Mouse (Mus musculus): Measurements from ENCODE around the gene Plekha3.

Plekha3 gene

GRCm38 (mm10) chr2:76674725-76675427 lies at the start of gene Plekha3:
Gene Plekha3 (plus strand): TSS chr2:76675281.
- peak; percentile 34 for DNase-seq (ENCODE audit: extremely low read depth, low read depth)

DNA sequence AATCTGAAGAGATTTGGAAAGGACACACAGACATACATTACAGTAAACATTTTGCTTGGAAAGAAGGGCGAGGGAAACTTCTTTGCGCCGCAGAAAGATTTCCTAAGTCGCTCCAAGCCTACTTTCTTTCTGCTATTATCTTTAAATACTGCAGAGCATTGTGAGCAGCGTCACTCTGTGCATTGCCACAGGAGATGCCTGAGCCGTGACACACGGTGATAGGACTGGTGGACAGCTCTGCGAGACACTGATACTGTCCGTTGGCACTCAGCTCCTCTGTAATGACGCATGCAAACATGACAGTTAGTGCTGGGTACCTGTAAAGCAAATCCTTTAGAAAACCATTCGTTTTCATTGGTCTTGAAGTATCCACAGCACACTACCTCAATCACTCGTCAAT lies 44.8 kb upstream of the Plekha3 start:
- no peak for DNase-seq (ENCODE audit: extremely low read depth, low read depth)

DNA sequence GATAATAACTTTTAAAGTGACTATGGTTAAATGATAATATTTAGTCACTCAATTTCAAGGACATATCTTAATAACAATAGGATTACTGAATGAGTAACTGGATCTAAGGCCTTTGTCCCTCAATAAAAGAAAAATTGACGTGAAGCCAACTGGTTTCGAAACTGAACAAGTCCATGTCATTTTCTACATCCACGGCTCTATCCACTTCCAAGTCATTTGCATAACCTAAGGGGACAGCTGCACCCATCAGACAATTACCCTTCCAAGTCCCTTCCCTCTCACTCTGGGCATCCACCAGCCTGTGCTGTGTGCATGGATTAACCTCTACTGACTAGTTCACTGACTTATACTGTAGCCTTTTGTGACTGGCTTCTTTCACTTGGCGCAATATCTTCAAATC lies 43.5 kb upstream of the Plekha3 start:
- DNase-seq (ENCODE audit: extremely low read depth, low read depth): no peak

DNA sequence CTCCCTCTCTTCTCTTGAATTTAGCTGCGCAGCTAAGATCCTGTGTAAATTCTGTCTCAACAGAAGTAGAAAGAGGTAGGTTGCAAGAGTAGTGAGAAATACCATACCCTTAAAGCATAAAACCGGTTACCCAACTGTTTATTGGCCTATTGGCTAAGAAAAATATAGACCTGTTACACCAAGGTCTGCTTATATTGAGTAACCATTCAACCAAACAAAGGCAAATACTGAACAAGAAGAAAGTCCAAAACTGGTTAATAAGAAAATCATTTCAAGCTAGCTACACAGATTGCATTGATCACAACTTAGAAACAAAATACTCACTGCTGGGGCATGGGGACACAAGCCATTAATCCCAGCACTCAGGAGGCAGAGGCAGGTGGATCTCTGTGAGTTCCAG lies 35.4 kb upstream of the Plekha3 start:
- no peak for DNase-seq (ENCODE audit: extremely low read depth, low read depth)

DNA sequence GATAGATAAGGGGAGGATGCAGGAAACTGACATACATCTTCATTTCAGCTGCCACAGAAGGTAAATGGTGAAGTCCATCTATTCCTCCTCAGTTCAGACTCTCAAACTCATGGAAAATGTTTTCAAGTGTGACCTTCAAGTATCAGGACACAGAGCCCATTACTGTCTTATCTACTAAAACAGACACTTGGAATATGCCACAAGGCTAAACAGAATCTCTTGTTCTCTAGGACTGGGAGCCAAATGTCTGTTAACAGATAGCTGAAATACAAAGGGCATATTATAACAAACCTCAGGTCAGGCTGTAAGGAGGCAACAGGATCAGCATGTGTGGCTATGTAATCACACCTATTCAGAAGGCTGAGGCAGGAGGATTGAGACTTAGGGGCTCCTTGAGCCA lies 31.3 kb upstream of the Plekha3 start:
- DNase-seq (ENCODE audit: extremely low read depth, low read depth): peak; percentile 53

DNA sequence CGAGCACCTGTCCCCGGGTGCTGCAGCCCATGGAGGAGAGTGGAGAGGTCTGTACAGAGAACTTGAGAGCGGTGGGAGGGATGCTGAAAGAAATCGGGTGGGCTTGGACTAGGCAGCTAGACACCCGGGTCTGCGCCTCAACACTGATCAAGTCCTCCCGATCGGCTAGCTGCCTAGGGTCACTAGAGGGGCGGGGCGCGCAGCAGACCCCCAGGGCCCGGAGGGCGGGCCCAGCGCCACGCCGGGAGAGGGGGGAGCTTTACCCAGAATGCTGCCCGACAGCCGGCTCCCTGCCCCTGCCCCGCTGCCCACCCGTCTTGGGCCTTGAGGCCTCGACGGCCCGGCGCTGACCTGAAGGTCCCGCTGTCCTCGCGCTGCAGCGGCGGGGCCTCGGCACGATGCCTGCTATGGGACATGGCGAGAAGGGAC lies 27.6 kb upstream of the Plekha3 start:
- DNase-seq (ENCODE audit: extremely low read depth, low read depth): no peak

DNA sequence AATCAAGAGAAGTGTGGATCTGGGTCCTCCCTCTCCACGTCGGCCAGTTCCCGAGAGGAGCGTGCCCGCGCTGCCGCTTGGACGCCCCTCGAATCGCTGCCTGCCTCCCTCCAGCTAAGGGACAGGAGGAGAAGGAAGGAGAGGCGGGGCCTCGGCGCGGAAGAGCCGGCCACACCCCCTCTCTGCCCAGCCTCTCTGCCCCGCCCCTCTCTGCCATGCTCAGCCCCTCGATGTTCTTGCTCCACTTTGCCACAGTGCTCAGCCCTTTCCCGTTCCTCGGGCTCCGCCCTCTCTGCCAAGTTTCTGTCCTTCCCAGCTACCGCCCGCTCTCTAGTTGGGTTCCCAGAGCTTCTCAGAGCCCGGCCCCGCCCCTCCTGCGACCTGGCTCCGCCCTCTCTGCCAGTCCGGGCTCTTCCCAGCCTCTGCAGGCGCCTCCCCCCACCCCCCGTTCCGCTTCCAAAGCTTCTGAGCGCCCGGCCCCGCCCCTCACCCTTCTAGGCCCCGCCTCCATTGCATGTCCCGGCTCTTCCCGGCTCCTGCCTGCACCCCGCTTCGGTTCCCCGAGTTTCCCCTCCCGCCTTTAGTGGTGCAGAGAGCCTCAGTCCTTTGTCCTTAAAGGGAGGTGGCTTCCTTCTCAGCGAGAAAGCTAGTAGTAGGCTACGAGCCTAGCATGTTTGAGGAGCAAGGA lies 27.1 kb upstream of the Plekha3 start, which contains the start of the genes Prkra and Pjvk:
TSS of gene Prkra (minus strand) at position 133 of the 688 bp plus-strand sequence.
TSS of gene Pjvk (plus strand) at position 594 of the 688 bp plus-strand sequence.
- DNase-seq (ENCODE audit: extremely low read depth, low read depth): peak; percentile 91

- no peak for DNase-seq (ENCODE audit: extremely low read depth, low read depth)
These were observed 26.4 kb upstream of the Plekha3 start for GRCm38 (mm10) chr2:76648666-76649141.

DNA sequence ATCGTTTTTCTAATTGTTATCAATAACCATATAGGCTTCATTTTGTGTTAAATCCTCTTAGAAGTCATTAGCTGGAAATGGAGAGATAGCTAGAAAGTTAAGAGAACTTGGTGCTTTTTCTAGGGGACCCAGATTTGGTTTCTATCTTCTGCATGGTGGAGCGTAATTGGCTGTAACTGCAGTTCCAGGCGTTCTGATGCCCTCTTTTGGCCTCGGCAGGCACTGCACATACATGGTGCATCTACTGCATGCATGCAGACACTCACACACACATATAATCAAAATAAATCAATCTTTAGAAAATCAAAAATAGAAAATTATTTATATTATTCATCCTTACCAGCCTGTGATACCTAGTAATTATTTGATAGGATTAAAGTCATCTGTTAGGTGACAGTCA lies 22.0 kb upstream of the Plekha3 start:
- no peak for DNase-seq (ENCODE audit: extremely low read depth, low read depth)

- no peak for DNase-seq (ENCODE audit: extremely low read depth, low read depth)
These were observed 20.4 kb upstream of the Plekha3 start for GRCm38 (mm10) chr2:76654646-76655045.

DNA sequence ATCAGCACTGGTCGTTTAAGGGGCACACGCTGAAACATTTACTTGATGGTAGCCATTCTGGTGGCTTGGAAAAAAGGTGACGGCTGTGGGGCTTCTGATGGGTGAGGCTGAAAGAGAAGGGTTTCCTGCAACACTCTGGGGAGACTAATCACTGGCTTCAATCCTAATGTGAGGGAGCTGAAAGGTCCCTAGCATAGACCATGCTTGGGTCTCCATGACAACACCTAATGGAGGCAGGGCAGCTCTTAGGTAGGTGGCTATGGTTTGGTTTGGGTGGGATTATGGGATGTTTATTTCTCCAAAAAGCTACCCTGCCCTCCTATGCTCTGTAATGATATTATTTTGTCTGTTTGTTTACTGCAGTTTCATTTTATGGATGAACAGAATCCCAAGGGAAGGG lies 19.6 kb upstream of the Plekha3 start:
- no peak for DNase-seq (ENCODE audit: extremely low read depth, low read depth)

GRCm38 (mm10) chr2:76655982-76656381 lies 19.1 kb upstream of the Plekha3 start:
- no peak for DNase-seq (ENCODE audit: extremely low read depth, low read depth)

GRCm38 (mm10) chr2:76658551-76658950 lies 16.5 kb upstream of the Plekha3 start:
- DNase-seq (ENCODE audit: extremely low read depth, low read depth): no peak

DNA sequence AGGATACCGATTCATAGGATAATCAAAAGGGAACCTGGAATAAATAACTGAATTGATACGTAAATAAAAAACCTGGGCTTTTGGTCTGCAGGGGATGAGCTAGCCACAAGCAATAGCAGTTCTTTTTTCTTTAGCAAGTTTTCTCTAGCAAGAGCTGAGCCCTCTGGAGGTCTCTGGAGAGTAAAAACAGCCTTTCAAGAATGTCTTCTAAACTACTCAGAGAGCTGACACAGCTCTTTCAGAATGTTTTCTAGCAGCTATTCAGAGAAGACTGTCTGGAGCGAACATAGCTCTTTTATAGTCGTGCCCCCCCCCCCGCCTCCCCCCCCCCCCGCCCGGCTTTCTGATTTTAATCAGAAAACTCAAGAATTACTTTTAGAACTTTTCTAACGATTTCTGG lies 15.7 kb upstream of the Plekha3 start:
- no peak for DNase-seq (ENCODE audit: extremely low read depth, low read depth)

DNA sequence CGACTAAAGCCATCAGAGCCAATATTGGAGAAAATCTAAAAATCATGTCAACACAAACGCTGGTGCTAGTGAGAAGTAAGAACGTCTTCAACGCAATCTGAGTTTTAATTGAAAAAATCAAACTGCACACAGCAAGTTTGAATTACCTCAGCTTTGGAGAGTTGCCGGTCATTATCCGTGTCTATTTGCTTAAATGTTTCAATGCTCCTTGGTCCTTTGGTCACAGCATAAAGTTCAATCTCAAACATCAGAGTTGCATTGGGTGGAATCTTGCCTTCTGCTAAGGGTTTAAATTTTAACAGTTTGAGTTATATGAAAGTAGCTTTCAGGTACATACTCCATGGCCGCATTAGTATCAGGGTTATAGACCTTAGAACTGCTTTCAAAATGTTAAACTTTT lies 9.6 kb upstream of the Plekha3 start:
- DNase-seq (ENCODE audit: extremely low read depth, low read depth): no peak

GRCm38 (mm10) chr2:76667200-76667599 lies 7.9 kb upstream of the Plekha3 start:
- DNase-seq (ENCODE audit: extremely low read depth, low read depth): no peak

DNA sequence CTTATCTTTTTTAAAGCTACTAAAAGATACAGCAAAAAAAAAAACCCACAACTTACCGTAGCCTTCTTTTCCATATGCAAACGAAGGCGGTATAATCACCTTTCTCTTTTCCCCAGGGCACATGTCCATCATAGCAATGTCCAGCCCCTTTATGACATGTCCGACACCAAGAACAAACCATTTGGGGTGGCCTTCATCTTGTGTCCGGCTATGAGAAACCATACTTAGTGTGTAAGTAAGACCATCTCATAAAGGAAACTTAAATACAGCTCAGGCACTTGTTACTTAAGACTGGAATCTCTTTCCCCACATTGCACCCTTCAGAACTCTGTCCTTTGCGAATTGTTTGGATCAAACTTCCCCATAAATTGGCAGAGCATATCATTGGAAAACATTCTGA lies 3.4 kb upstream of the Plekha3 start:
- no peak for DNase-seq (ENCODE audit: extremely low read depth, low read depth)

- DNase-seq (ENCODE audit: extremely low read depth, low read depth): no peak
These were observed 2.8 kb upstream of the Plekha3 start for GRCm38 (mm10) chr2:76672134-76672745.

DNA sequence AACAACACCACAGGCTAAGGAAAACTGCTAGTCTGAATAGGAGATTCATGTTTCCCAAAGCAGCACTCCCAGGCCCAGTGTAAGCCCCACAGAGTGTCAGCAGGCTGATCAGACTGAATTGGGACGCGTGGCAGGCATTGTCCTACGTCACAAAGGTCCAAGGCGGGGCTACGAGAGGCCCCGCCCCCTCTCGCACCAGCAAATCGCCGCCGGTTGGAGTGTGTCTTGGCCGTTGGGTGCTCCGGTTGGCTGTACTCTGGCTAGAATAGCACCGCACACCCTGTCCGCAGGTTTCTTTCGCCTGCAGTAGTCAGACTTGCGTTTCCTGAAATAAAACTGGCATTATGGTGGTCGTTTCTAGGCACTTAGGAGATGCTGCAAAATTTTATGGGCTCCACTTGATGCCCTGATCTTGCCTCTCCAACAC lies 2.1 kb upstream of the Plekha3 start, which contains the start of gene Fkbp7:
TSS of gene Fkbp7 (minus strand) at position 151 of the 427 bp plus-strand sequence.
- DNase-seq (ENCODE audit: extremely low read depth, low read depth): peak; percentile 78

DNA sequence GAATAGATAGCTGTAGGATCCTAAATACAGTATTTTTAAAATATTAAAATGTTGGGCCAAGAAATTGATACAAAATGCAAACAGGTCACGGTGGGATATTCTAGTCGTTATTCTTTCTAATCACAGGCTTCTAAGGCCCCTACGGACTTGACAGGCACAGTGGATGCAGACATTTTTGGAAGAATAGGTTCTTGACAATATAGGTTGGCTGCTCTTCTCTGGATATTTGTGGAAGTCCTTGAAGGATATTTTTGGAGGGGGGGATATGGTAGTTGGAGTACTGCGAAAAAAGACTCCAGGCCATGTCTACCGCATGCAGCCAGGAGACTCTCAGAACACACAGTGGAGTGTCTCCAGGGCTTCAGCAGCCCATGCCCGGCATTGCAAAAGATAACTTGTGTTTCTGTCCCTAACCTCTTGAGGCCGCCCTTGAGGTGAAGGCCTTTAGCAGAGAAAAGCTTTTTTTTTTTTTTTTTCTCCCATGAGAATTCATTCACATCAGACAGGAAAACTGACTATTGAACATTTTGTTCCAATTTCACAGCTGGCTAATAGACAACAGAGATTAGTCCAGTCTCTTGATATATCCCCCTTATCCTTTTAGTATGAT lies 1.5 kb upstream of the Plekha3 start:
- peak; percentile 59 for DNase-seq (ENCODE audit: extremely low read depth, low read depth)

GRCm38 (mm10) chr2:76675451-76675850 lies 370 bp downstream of the Plekha3 start:
- DNase-seq (ENCODE audit: extremely low read depth, low read depth): no peak

GRCm38 (mm10) chr2:76675949-76676348 lies 868 bp downstream of the Plekha3 start:
- no peak for DNase-seq (ENCODE audit: extremely low read depth, low read depth)

All from MEL-GATA-1-ER (cell line).